Mouse (Mus musculus): Measurements from ENCODE around the gene Frmd5. TPM values are rescaled to one million over a fixed set of nuclear protein-coding genes. Genes with fewer than 3 reads are reported as not detected.

The Frmd5 gene
- polyA plus RNA-seq, 1 experiment from 2014 or later = 3.1 TPM

DNA sequence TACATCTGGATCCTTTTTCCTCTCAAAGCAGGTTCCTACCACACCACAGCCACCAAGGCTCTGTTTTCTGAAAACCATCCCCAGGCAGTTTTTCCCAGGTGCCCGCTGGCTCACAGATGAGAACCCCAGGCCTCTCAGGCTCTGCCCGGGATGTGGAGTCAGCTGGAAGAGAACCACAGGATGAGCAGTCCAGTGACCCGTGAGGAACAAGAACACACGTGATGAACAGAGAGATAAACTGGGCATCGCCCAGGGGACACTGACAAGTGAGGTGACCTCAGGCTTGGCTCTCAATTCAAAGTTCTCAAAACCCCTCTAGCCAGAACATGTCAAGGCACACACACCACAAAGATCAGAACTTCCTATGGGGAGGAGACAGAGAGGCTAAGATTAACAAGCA, 176.6 kb downstream of the Frmd5 start:
- no peak overlapping the region for H3K4me2 ChIP-seq (replicated peaks; ENCODE audit: low read depth, low read length)
- H3K4me3 ChIP-seq (ENCODE audit: low read depth, low read length) = no peak overlapping the region
- no peaks in the 10 kb centered on the region for H3K9me3 ChIP-seq (ENCODE audit: low read length)
- WGBS = 62% methylated on average over 5 of the region's 5 CpGs
- ATAC-seq (no peak), DNase-seq (ENCODE audit: low spot score) (no peak)
- TF ChIP-seq CTCF (IDR thresholded peaks at IDR 0.05) = no peak
- no peak for TF ChIP-seq EP300 (IDR thresholded peaks at IDR 0.05)
- H3K27ac ChIP-seq (ENCODE audit: low read length) = no peak overlapping the region
- H3K27me3 ChIP-seq (replicated peaks; ENCODE audit: insufficient read depth, low read length) = no peaks in the 10 kb centered on the region
- H3K4me1 ChIP-seq (ENCODE audit: insufficient read depth, low read depth, low read length) = no peaks in the 10 kb centered on the region
- no peaks in the 10 kb centered on the region for H3K36me3 ChIP-seq (ENCODE audit: insufficient read depth, low read length)
- no peak overlapping the region for H3K9ac ChIP-seq (replicated peaks; ENCODE audit: low read depth)

DNA sequence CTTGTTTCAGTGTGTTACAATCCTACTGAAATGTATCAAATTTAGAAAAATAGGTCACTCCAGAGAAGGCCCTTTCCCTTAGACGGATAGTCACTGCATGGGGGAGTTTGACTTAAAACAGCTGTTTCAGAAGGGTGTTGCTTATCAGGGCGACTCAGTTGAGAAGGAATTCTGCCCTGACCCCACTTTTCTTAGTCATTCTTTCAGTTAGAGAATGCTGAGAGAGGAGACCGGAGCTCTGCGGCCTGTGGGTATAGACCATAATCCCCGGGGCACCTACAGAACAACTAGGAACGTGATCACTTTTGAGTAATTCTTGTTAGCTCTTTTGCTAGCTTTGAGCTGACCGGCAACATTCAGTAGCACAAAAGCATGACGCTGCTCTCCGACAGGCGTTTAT, 178.6 kb downstream of the Frmd5 start:
- no peak overlapping the region for H3K4me3 ChIP-seq (ENCODE audit: low read depth, low read length)
- ATAC-seq (peak; percentile 26), DNase-seq (ENCODE audit: low spot score) (peak; percentile 34)
- H3K4me2 ChIP-seq (replicated peaks; ENCODE audit: low read depth, low read length) = no peak overlapping the region
- H3K27ac ChIP-seq (ENCODE audit: low read length) = no peak overlapping the region
- no peaks in the 10 kb centered on the region for H3K27me3 ChIP-seq (replicated peaks; ENCODE audit: insufficient read depth, low read length)
- H3K9ac ChIP-seq (replicated peaks; ENCODE audit: low read depth) = no peak overlapping the region
- WGBS = 60% methylated on average over 10 of the region's 10 CpGs
- H3K36me3 ChIP-seq (ENCODE audit: insufficient read depth, low read length) = no peaks in the 10 kb centered on the region
- H3K9me3 ChIP-seq (ENCODE audit: low read length) = no peaks in the 10 kb centered on the region
- H3K4me1 ChIP-seq (ENCODE audit: insufficient read depth, low read depth, low read length) = no peaks in the 10 kb centered on the region
- no peak for TF ChIP-seq EP300 (IDR thresholded peaks at IDR 0.05)
- no peak for TF ChIP-seq CTCF (IDR thresholded peaks at IDR 0.05)

DNA sequence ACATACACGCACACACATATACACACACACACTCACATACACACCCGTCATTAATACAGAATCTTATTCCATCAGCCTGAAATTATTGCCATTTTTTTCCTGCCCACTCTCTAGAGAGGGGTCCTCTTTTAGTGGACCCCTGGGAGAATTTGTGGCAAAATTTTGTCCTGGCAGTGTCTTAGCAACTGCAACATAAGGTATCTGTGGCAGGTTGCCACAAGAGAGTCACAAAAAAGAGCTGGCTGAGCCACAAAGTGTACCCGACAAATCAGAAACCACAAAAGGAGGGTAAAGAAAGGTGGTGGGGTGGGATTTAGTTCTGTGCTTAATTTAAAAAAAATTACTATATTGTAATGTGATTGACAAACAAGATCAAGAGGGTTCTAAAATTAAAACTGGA, 181.0 kb downstream of the Frmd5 start:
- Histone ChIP-seq H3K4me2 (replicated peaks; ENCODE audit: low read depth, low read length) (no peak overlapping the region), H3K9ac (replicated peaks; ENCODE audit: low read depth) (no peak overlapping the region), H3K36me3 (ENCODE audit: insufficient read depth, low read length) (no peaks in the 10 kb centered on the region), H3K4me1 (ENCODE audit: insufficient read depth, low read depth, low read length) (no peaks in the 10 kb centered on the region), H3K27ac (ENCODE audit: low read length) (no peak overlapping the region), H3K27me3 (replicated peaks; ENCODE audit: insufficient read depth, low read length) (no peaks in the 10 kb centered on the region), H3K9me3 (ENCODE audit: low read length) (no peaks in the 10 kb centered on the region), H3K4me3 (ENCODE audit: low read depth, low read length) (no peak overlapping the region)
- no peak for TF ChIP-seq CTCF (IDR thresholded peaks at IDR 0.05)
- no peak for TF ChIP-seq EP300 (IDR thresholded peaks at IDR 0.05)
- ATAC-seq (no peak), DNase-seq (ENCODE audit: low spot score) (no peak)
- 87% methylated on average over 3 of the region's 3 CpGs for WGBS

GRCm38 (mm10) chr2:121621262-121622163, 185.4 kb downstream of the Frmd5 start:
- ATAC-seq (no peak), DNase-seq (ENCODE audit: low spot score) (no peak)
- Histone ChIP-seq H3K9ac (replicated peaks; ENCODE audit: low read depth) (no peak overlapping the region), H3K4me2 (replicated peaks; ENCODE audit: low read depth, low read length) (no peak overlapping the region), H3K27me3 (replicated peaks; ENCODE audit: insufficient read depth, low read length) (no peaks in the 10 kb centered on the region), H3K4me1 (ENCODE audit: insufficient read depth, low read depth, low read length) (no peaks in the 10 kb centered on the region), H3K9me3 (ENCODE audit: low read length) (no peaks in the 10 kb centered on the region), H3K4me3 (ENCODE audit: low read depth, low read length) (no peak overlapping the region), H3K36me3 (ENCODE audit: insufficient read depth, low read length) (no peaks in the 10 kb centered on the region), H3K27ac (ENCODE audit: low read length) (no peak overlapping the region)
- 57% methylated on average over 13 of the region's 13 CpGs for WGBS
- no peak for TF ChIP-seq EP300 (IDR thresholded peaks at IDR 0.05)
- no peak for TF ChIP-seq CTCF (IDR thresholded peaks at IDR 0.05)

DNA sequence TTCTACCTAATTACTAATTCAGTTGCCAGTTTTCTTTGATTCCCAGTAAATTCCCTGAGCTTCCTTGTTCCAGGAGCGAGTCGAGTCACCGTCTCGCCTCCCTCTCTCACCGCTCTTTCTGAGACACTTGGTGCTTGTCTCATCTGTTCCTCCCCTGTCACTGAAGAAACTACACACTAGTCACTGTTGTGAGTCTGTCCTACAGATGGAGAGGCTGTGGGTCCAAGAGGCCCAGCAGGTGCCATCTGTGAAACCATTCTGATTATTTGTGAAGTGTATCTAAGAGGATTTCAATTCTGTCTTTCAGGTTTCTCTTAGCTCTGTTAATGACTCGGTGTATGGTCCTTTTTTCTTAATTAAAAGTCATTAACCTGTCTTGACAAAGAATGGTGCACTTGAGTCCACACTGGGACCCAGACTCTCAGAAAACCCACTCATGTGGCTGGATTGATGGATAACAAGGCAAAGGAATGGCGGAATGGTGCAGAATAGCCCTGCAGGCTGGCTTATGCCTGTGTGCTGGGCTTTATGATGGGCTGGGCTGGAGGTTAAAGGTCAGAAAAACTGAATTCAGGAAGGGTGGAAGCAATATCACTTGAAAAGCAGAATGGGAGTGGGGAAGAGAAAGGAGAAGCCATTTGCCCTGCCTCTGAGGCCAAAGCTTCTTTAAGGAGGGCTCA, 186.2 kb downstream of the Frmd5 start:
- no peak overlapping the region for H3K27ac ChIP-seq (ENCODE audit: low read length)
- 90% methylated on average over 7 of the region's 7 CpGs for WGBS

GRCm38 (mm10) chr2:121615199-121615559, 191.7 kb downstream of the Frmd5 start:
- H3K9me3 ChIP-seq (ENCODE audit: low read length) = no peaks in the 10 kb centered on the region
- no peaks in the 10 kb centered on the region for H3K4me1 ChIP-seq (ENCODE audit: insufficient read depth, low read depth, low read length)
- H3K9ac ChIP-seq (replicated peaks; ENCODE audit: low read depth) = no peak overlapping the region
- DNase-seq (ENCODE audit: low spot score) (no peak), ATAC-seq (no peak)
- no peak overlapping the region for H3K4me3 ChIP-seq (ENCODE audit: low read depth, low read length)
- TF ChIP-seq EP300 (IDR thresholded peaks at IDR 0.05) (no peak), CTCF (IDR thresholded peaks at IDR 0.05) (no peak)
- H3K36me3 ChIP-seq (ENCODE audit: insufficient read depth, low read length) = no peaks in the 10 kb centered on the region
- no peak overlapping the region for H3K27ac ChIP-seq (ENCODE audit: low read length)
- no peaks in the 10 kb centered on the region for H3K27me3 ChIP-seq (replicated peaks; ENCODE audit: insufficient read depth, low read length)
- H3K4me2 ChIP-seq (replicated peaks; ENCODE audit: low read depth, low read length) = no peak overlapping the region
- WGBS = 65% methylated on average over 7 of the region's 7 CpGs

More for the DNA sequence above, 186.2 kb downstream of the Frmd5 start:
- TF ChIP-seq EP300 (IDR thresholded peaks at IDR 0.05) = no peak
- TF ChIP-seq CTCF (IDR thresholded peaks at IDR 0.05) = no peak
- ATAC-seq (no peak), DNase-seq (ENCODE audit: low spot score) (no peak)
- Histone ChIP-seq H3K9me3 (ENCODE audit: low read length) (no peaks in the 10 kb centered on the region), H3K4me2 (replicated peaks; ENCODE audit: low read depth, low read length) (no peak overlapping the region), H3K36me3 (ENCODE audit: insufficient read depth, low read length) (no peaks in the 10 kb centered on the region), H3K27me3 (replicated peaks; ENCODE audit: insufficient read depth, low read length) (no peaks in the 10 kb centered on the region), H3K4me3 (ENCODE audit: low read depth, low read length) (no peak overlapping the region), H3K4me1 (ENCODE audit: insufficient read depth, low read depth, low read length) (no peaks in the 10 kb centered on the region), H3K9ac (replicated peaks; ENCODE audit: low read depth) (no peak overlapping the region)
